Mouse (Mus musculus) thymus, adult 18-20 months (tissue): ENCODE measurements around the gene Lmna.

Experiments used
- DNase-seq, 2 experiments: peaks; one replicate each; pipeline ENCODE4 v3.0.0; 2022; ENCODE audit warnings: mixed read lengths in 2 of 2

Lmna gene

DNA sequence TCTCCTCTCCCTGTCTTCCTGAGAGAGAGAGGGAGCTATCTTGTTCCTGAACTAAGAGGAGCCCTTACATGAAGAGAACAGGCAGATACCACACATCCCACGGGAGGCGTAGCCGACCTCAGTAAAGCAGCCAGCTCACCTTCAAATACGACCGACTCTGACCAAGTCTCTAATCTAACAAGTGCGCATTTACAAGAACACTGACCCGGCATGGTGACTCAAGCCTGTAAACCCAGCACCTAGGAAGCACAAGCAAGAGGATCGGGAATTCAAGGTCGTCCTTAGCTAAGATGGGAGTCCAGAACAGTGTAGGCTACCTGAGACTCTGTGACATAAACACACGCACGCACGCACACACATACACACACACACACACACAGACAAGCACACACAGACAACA lies 67.3 kb downstream of the Lmna start:
- no peak for DNase-seq

GRCm38 (mm10) chr3:88440500-88441381 lies 69.0 kb downstream of the Lmna start:
- DNase-seq = no peak

DNA sequence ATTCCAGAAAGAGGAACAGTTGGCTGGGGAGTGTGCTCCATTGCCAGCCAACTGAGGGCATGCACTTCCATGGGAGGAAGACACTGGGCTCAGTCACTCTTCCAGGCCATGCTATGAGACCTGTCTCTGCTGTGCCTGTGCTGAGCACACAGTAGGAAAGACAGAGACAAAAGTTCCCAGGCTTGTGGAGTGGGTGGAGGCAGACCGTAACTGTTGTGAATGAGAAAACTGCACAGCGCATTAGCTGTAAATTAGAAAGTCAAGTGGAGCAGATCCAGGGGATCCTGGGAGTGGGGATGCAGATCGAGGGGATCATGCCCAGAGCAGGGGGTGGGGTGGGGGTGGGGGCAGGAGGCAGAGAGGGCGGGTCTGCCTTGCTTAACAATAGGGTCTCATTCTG lies 70.2 kb downstream of the Lmna start:
- DNase-seq = no peak

GRCm38 (mm10) chr3:88437454-88437853 lies 72.3 kb downstream of the Lmna start:
- no peak for DNase-seq

DNA sequence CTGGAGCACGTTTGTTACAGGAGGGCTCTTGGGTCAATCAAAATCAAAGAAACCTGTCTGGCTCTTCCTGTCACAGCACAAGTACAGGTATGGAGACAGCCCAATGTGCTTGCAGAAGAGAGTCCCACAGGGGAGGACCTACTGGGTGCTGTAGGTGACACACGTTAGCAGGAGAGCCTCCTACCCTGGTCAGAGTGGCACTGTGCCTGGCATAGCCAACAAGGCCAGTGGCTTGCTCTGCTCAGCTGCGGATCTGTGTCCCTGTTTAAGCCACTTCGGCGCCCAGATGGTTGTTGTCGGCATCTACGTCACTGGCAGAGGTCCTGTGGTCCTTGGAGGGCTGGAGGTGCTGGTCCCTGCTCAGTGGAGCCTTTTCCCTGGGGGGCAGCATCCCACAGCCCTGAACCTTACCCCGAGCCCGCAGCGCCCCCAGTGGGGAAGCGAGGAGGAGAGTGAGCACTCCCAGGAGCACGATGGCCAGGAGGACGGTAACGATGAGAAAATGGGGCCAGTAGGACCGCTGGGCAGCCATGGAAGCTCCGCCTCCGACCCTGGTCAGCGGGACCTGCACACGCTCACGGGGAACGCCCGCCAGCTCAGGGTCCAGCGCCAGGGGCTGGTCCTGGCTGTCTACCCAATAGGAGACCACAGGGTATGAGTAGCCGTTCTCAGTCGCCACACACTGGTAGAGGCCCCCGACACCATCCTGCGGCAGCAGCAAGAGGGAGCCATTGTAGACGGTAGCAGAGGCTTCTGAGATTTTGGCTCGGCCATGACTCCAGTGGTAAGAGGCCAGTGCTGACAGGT lies 73.2 kb downstream of the Lmna start:
- no peak for DNase-seq

- no peak for DNase-seq
These were observed 74.2 kb downstream of the Lmna start for GRCm38 (mm10) chr3:88435515-88435914.
